Mouse (Mus musculus) CD4-positive, CD25-positive, alpha-beta regulatory T cell, adult 4 months (primary cell): ENCODE results near the gene Kalrn. TPM values are rescaled to one million over a fixed set of nuclear protein-coding genes. Genes with fewer than 3 reads are reported as not detected.

Experiments
- ATAC-seq: one replicate; pipeline ENCODE4 v1.8.0; 2017
- polyA plus RNA-seq, 2 experiments: library from polyadenylated mRNA; unstranded; fragments of 100-300 nt; shearing (Covaris generic); gene quantifications; one replicate each; pipeline ENCODE4 v1.2.1; 2017

The Kalrn gene
- under 1 TPM in 1 of 2 experiments, not detected in 1; 0.42 TPM for polyA plus RNA-seq

- no peak for ATAC-seq
Measured at GRCm38 (mm10) chr16:34573151-34573802, at the start of gene Kalrn. Gene Kalrn (minus strand): TSS chr16:34573532.

- no peak for ATAC-seq
Measured at GRCm38 (mm10) chr16:34614021-34614420, 40.7 kb upstream of the Kalrn start.

GRCm38 (mm10) chr16:34610137-34610536, 36.8 kb upstream of the Kalrn start:
- no peak for ATAC-seq

DNA sequence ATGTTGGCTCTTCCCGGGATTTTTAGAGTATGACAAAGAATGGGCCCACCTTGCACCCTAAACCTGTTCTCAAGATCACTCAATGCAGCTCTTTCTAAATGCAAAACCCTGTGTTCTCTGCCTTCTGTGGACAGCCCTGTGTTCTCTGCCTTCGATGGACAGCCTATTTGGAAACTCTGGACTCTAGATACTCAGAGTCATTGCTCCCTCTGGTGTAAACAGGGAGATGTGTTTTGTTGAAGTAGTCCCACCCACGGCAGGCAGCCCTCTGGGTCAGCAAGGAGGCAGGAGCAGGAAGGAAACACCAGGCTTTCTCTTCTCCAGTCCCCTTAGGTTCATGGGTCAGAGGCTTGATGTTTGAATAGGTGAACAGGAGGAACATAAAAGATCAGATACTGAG, 32.3 kb upstream of the Kalrn start:
- ATAC-seq = no peak

DNA sequence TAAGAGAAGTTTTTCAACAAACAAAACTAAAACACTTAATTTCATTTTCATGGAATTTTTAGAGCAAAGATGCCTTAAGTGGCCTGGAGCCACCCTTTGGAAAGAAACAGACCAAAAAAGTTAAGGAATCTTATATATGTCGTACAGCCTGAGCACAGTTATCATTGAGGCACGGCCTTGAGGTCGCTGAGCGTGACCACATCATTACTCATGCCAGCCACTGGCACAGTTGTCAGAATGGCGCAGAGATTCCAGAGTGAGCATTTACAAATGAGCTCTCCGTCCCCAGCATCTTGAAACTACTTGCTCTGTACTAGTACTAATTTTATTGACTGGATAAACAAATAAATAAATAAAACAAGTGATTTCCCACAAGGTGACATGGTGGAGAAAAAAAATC, 30.5 kb upstream of the Kalrn start:
- ATAC-seq = no peak

DNA sequence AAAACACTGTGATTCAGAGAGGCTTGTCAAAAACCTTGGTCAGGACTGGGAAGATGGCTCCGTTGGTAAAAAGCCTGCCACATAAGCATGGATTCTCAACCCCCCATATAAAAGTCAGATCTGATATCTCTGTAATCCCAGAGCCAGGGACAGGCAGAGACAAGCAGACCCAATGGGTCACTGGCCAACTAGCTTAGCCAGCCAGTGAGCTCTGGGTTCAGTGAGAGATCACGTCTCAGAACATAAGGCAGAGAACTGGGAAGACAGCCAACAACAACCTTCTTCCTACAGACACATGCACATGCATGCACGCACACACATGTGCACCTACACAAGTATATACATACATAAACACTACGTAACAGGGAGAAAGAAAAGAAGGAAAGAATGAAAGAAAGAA, 29.7 kb upstream of the Kalrn start:
- no peak for ATAC-seq

DNA sequence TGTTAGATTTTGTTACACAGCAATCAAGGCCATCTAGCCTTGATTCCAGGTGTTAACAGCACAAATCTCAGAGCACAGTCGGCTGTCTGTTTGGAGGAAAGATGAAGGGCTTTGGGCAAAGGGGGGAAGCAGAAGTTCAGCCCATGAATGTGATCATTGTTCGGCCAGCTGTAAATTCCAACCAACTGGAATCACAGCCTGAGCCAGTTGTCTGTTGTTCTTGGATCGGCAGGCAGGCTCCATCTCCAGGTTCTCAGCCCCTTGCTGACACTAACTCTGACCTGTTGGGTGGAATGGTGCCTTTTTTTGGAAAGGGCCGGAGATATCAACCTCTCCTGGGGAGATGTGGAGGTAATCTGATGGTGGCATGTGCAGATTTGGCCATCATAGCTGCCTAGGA, 28.6 kb upstream of the Kalrn start:
- ATAC-seq = no peak

DNA sequence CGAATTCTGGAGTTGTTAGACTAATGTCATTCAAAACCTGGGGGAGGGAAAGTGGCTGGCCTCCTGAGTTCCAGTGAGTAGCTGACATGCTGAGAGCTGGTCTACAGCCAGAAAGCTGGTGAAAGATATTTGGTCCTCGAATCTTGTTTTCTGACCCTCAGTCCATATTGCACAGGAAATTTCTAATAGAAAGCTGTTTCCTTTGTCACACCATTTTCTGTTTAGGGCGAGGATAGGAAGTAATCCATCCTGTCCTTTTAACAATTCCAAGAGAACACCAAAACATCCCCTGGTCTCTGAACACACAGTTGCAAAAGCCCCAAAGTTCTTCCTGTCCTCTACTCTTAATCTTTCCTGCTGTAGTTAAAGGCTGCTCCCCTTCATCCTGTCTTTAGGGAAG, 22.0 kb upstream of the Kalrn start:
- ATAC-seq = no peak

GRCm38 (mm10) chr16:34594597-34595262, 21.4 kb upstream of the Kalrn start:
- ATAC-seq = no peak

GRCm38 (mm10) chr16:34592696-34593095, 19.4 kb upstream of the Kalrn start:
- ATAC-seq = no peak

DNA sequence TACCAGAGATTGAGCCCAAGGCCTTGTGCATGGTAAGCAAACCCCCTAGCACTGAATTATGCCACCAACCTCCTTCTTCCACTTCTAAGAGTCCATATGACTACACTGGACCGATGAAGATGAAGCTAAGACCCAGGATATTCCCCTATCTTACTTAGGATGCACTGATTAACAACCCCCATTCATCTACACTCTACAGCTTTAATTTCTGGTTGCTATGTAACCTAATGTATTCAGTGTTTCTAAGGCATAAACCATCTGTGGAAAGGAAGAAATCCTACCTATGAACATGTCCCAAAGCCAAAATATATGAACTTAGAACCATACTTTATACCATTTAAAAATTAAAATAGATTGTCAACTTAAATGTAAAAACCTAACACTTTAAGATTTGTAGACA, 18.6 kb upstream of the Kalrn start:
- ATAC-seq = no peak

DNA sequence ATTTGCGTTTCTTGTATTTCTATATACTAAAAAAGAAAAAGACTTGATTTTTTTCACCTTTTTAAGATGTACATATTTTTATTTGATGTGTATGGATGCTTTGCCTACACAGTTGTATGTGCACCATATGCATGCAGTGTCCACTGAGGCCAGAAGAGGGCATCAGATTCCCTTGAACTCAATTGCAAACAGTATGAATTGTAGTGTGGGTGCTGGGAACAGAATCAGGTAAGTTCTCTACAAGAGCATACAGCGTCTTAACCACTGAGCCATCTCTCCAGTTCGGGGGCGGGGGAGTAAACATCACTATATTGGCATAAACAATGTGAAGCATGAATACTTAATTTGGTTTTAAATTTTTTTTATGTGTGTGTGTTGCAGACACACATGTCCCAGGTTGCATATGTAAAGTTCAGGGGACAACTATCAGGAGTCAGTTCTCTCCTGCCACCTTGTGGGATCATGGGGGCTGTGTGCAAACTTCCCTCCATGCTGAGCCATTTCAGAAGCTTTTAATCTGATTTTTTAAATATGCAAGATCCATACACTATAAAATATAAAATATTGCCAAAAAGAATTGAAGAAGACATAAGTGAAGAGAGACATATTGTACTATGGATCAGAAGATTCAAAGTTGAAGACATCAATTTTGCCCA, 6.5 kb upstream of the Kalrn start:
- no peak for ATAC-seq

DNA sequence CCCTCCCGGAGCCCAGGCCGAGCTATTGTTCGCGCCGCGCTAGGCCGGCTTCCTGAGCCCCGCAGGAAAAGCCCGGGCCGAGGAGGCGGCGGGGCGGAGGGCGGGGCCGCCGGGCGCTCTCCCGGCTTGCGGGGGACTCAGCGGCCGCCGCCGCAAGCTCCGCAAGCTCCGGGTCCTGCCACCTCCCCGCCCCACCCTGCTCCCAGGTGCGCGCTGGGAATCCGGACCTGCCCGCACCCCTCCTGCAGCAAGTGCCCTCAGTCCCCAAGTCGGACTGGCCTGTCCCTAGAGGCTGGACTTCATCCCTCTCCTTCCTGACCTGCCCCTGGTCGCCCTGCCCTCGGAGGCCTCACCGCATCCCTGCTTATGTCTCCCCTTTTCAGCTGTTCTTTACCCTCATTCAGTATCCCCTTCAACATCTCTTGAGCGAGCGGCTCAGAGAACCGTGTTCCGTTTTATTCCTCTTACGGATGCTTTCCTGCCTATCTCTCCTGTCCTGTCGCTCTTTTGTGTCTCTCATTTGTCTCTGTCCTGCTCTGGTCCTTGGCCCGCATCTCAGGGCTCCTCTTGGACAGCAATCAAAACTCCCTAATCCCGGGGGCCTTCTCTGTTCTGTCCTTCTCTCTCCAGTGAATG, 642 bp upstream of the Kalrn start:
- no peak for ATAC-seq

- ATAC-seq = no peak
Measured at GRCm38 (mm10) chr16:34572406-34573150, 754 bp downstream of the Kalrn start.

- no peak for ATAC-seq
Measured at GRCm38 (mm10) chr16:34571931-34572405, 1.4 kb downstream of the Kalrn start.

DNA sequence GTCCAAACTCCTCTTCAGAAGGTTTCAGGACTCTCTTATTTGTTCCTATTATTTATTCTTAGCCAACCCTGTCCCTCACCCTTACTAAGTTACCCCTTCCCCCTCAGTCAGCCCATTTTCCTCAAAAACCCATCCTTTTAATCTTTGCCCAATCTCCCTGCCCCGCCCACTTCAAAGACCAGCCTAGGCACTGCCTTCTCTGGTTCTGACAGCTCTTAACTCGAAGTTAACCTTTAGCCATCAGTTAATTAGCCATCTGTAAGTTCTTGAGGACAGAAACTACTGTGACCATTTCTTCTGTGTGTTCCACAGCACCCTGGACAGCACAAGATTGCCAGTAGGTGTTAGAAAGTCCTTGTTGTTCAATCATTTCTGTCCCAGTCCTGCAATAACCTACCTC, 3.4 kb downstream of the Kalrn start:
- no peak for ATAC-seq

DNA sequence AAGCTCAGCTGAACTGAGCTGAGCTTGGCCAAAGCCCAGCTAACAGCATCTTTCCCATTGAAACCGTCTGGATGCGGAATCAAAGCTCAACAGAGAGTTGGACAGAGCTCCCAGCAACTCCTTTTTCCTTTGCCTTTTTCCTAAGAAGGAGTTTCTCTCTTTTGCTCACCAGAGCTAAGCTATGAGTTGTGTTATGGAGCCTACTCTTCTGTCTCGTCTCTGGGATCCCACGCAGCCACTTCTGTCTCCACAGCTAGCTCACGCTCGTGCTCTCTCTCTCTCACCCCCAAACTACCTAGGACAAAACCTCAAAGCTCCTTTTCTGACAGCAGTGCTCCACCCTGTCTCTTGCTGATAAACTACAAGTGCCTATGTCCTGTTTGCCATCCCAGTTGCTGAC, 4.5 kb downstream of the Kalrn start:
- no peak for ATAC-seq

DNA sequence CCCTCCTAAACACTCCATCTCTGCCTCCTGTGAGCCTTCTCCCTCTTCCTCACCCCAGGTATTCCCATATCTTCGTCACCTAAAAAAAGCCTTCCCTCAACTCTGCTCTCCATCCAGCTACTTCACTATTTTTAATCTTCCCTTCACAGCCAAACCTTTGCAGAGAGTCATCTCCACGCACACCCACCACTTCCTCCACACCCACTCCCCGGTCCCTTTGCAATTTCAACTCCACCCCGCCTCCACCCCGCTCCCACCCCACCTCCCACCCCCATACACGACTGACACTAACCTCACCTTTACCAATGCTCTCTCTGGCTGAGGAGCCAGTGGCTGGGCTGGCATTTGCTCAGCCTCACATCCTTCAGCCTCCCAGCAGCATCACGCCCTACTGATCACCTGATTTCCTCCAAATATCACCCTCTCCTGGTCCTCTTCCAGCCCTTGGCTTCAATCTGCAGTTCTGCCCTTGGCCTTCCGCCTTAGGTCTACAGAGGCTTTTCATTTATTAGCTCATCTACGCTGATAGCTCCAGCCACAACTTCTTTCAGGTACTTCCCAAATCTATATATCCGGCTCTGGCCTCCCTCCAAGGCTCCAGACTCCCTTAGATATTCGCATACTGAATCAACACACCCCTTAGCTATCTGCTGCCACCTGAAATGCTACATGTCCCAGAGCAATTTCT, 9.6 kb downstream of the Kalrn start:
- no peak for ATAC-seq

DNA sequence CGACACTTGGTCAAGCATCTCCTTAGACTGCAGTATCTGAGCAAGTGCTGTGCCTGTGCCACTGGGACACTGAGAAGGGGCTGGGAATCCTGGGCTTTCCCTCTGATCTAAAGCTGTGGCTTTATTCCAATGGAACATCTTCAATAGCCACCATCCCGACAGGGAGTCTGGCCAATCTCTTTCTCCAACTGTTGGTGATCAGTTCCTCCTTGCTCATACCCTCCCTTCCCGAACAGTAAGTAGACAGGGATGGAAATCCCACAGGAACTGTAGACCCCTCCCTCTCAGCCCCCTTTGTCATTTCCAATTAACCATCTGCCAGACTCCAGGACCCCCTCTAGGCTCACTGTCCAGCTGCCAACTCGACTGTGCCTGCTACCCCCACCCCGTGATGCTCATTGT, 11.6 kb downstream of the Kalrn start:
- no peak for ATAC-seq

- no peak for ATAC-seq
Measured at GRCm38 (mm10) chr16:34560814-34561213, 12.5 kb downstream of the Kalrn start.

DNA sequence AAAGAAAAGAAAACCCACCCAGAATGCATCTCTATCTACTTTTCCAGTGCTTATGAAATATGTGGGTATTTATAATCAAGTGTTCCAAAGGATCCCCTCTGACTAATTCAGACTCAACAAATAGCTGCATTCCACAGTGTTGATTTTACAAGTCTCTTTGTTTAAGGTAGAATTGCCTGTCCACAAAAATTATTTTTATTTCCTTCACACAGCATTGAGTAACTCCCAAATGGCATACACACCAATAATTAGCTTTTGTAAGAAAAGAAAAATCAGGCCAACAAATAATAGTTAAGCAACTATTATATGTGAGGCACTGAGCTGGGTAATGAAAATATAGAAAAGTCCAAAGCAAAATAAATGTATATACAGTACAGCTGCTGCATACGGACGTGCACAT, 12.9 kb downstream of the Kalrn start:
- ATAC-seq = no peak

- no peak for ATAC-seq
Measured at GRCm38 (mm10) chr16:34557891-34558290, 15.4 kb downstream of the Kalrn start.
